Mouse (Mus musculus) small intestine, adult 2 months (tissue): ENCODE measurements around the gene Msantd2. TPM values are rescaled to one million over a fixed set of nuclear protein-coding genes. Genes with fewer than 3 reads are reported as not detected.

Experiments
- H3K27ac ChIP-seq: fragments of 200-500 bp; 2 replicates; pipeline ENCODE4 v1.5.1; 2012; ENCODE audit warnings: low read depth, low read length, control low read depth, inconsistent platforms; ENCODE audit not compliant: insufficient read depth
- H3K27me3 ChIP-seq: fragments of 200-500 bp; 2 replicates; pipeline ENCODE4 v1.6.1; 2012; ENCODE audit warnings: mild to moderate bottlenecking, moderate library complexity, low read length, inconsistent platforms; ENCODE audit not compliant: control insufficient read depth, insufficient read depth
- H3K36me3 ChIP-seq: fragments of 200-500 bp; 2 replicates; pipeline ENCODE4 v1.6.1; 2012; ENCODE audit warnings: mild to moderate bottlenecking, low read length, control low read depth, inconsistent platforms; ENCODE audit not compliant: control insufficient read depth, insufficient read depth
- H3K4me1 ChIP-seq: fragments of 200-500 bp; 2 replicates; pipeline ENCODE4 v1.6.1; 2012; ENCODE audit warnings: low read length, inconsistent platforms, mixed read lengths; ENCODE audit not compliant: control insufficient read depth, insufficient read depth, insufficient read length
- H3K4me3 ChIP-seq: fragments of 200-500 bp; 2 replicates; pipeline ENCODE4 v1.5.1; 2012; ENCODE audit warnings: low read depth, mild to moderate bottlenecking, control low read depth, inconsistent platforms, low read length, moderate library complexity
- CTCF ChIP-seq: fragments of 200-500 bp; IDR thresholded peaks from 2 replicates; pipeline ENCODE4 v1.5.1; 2012; ENCODE audit warnings: low read depth, mild to moderate bottlenecking, control low read depth, inconsistent platforms, low read length, moderate library complexity, mixed read lengths; ENCODE audit not compliant: insufficient replicate concordance, insufficient read length; ENCODE audit errors: extremely low read depth
- POLR2A ChIP-seq: fragments of 200-500 bp; IDR thresholded peaks from 2 replicates; pipeline ENCODE4 v1.6.1; 2012; ENCODE audit warnings: low read depth, mild to moderate bottlenecking, control low read depth, inconsistent platforms, low read length, moderate library complexity
- WGBS: fragments of 180-500 bp; shearing (Covaris S2); methylation state at CpG from one replicate; pipeline ENCODE4 v1.1.7; 2018; 5-methylcytosine and 5-hydroxymethylcytosine counted together
- polyA plus RNA-seq: library from polyadenylated mRNA; depleted of rRNA; stranded (reverse); fragments of >200 nt; gene quantifications from 2 replicates; pipeline ENCODE4 v1.2.3, GENCODE M21; 2012; rRNA removed

The Msantd2 gene
- 11.8 and 16.2 TPM in 2 replicates for polyA plus RNA-seq

- Histone ChIP-seq H3K27me3 (no peaks in the 10 kb centered on the region), H3K36me3 (no peaks in the 10 kb centered on the region), H3K4me3 (peak within 1 kb of the TSS; percentile 88), H3K27ac (peak within 1 kb of the TSS; percentile 94), H3K4me1 (peaks cover 4% of the 10 kb centered on the region)
- under 1% methylated on average over 44 of the region's 44 CpGs for WGBS
- TF ChIP-seq CTCF (no peak), POLR2A (no peak; the same call in none of the 2 replicates)
Measured at GRCm38 (mm10) chr9:37488611-37489396, at the start of gene Msantd2. Msantd2 (plus strand) TSS chr9:37489319.

GRCm38 (mm10) chr9:37452401-37452800 lies 36.7 kb upstream of the Msantd2 start:
- Histone ChIP-seq H3K27me3 (peaks cover 33% of the 10 kb centered on the region), H3K4me1 (no peaks in the 10 kb centered on the region), H3K4me3 (no peak overlapping the region), H3K27ac (no peak overlapping the region), H3K36me3 (no peaks in the 10 kb centered on the region)
- WGBS: 2% methylated on average over 5 of the region's 5 CpGs
- no peak for TF ChIP-seq CTCF
- no peak for TF ChIP-seq POLR2A

GRCm38 (mm10) chr9:37453328-37453727 lies 35.8 kb upstream of the Msantd2 start:
- Histone ChIP-seq H3K27me3 (peaks cover 41% of the 10 kb centered on the region), H3K36me3 (no peaks in the 10 kb centered on the region)

GRCm38 (mm10) chr9:37454011-37454492 lies 35.1 kb upstream of the Msantd2 start:
- TF ChIP-seq POLR2A (no peak), CTCF (no peak)
- H3K27me3 ChIP-seq: peaks cover 46% of the 10 kb centered on the region
- no peaks in the 10 kb centered on the region for H3K36me3 ChIP-seq
- H3K4me1 ChIP-seq: no peaks in the 10 kb centered on the region
- H3K27ac ChIP-seq: no peak overlapping the region
- 27% methylated on average over 6 of the region's 6 CpGs for WGBS
- no peak overlapping the region for H3K4me3 ChIP-seq

More at GRCm38 (mm10) chr9:37453328-37453727, 35.8 kb upstream of the Msantd2 start:
- no peaks in the 10 kb centered on the region for H3K4me1 ChIP-seq
- no peak overlapping the region for H3K27ac ChIP-seq
- TF ChIP-seq CTCF: no peak
- TF ChIP-seq POLR2A: no peak
- H3K4me3 ChIP-seq: no peak overlapping the region
- 49% methylated on average over 4 of the region's 4 CpGs for WGBS

GRCm38 (mm10) chr9:37454991-37455390 lies 34.1 kb upstream of the Msantd2 start:
- Histone ChIP-seq H3K4me1 (no peaks in the 10 kb centered on the region), H3K4me3 (no peak overlapping the region), H3K36me3 (no peaks in the 10 kb centered on the region), H3K27me3 (peaks cover 51% of the 10 kb centered on the region), H3K27ac (no peak overlapping the region)
- TF ChIP-seq CTCF (no peak), POLR2A (no peak)
- 31% methylated on average over 3 of the region's 3 CpGs for WGBS

GRCm38 (mm10) chr9:37455868-37456267 lies 33.3 kb upstream of the Msantd2 start:
- Histone ChIP-seq H3K27me3 (peaks cover 60% of the 10 kb centered on the region), H3K4me3 (no peak overlapping the region)
- 4% methylated on average over 8 of the region's 8 CpGs for WGBS

GRCm38 (mm10) chr9:37456481-37456910 lies 32.6 kb upstream of the Msantd2 start:
- H3K27me3 ChIP-seq: peaks cover 64% of the 10 kb centered on the region
- TF ChIP-seq POLR2A (no peak), CTCF (no peak)
- WGBS: under 1% methylated on average over 20 of the region's 20 CpGs
- H3K36me3 ChIP-seq: no peaks in the 10 kb centered on the region
- no peak overlapping the region for H3K27ac ChIP-seq
- no peak overlapping the region for H3K4me3 ChIP-seq
- H3K4me1 ChIP-seq: peaks cover 7% of the 10 kb centered on the region

More at GRCm38 (mm10) chr9:37455868-37456267, 33.3 kb upstream of the Msantd2 start:
- no peak overlapping the region for H3K27ac ChIP-seq
- H3K36me3 ChIP-seq: no peaks in the 10 kb centered on the region
- TF ChIP-seq CTCF: no peak
- TF ChIP-seq POLR2A: no peak
- peaks cover 7% of the 10 kb centered on the region for H3K4me1 ChIP-seq
